Mouse (Mus musculus) B cell, adult 2 months (primary cell): ENCODE data around the gene Tnfsfm13.

Experiments
- DNase-seq, 2 experiments: peaks; one replicate each; pipeline ENCODE4 v3.0.0; 2022

Tnfsfm13 gene

DNA sequence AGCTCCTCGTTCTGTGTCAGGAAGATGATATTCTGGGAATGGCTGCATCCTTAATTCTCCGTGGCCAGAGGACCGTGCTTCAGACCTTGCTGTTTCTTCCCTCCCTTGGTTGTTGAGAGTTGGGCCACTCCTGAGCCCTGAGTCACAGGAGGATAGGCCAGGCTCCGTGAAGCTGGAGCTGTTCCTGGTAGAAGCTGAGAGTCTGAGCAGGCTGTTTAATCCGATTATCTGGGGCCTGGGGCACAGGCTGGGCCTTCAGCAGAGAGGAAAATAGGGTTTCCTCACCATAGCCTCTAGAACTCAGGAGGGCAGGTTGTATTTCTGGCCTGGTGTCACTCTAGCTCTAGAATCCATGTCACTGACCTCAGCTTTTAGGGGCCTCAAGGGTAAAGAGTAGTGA, 42.5 kb downstream of the Tnfsfm13 start:
- DNase-seq: no peak

DNA sequence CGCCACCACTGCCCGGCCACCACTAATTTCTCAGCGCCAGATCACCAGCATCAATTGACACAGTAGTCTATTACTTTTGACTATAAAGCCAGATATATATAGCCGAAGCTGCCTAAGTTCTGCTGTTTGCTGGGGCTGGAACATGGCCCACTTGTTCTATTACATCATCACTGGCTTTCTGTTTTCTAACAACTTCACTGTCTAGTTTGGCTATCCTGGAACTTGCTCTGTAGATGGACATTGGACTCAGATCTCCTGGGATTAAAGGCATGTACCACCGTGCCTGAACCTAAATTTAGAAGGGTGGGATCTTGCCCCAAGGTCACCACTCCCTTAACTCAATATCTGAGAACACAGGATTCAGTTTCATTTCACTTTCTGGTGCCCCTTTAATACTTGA, 50.0 kb downstream of the Tnfsfm13 start:
- no peak for DNase-seq

DNA sequence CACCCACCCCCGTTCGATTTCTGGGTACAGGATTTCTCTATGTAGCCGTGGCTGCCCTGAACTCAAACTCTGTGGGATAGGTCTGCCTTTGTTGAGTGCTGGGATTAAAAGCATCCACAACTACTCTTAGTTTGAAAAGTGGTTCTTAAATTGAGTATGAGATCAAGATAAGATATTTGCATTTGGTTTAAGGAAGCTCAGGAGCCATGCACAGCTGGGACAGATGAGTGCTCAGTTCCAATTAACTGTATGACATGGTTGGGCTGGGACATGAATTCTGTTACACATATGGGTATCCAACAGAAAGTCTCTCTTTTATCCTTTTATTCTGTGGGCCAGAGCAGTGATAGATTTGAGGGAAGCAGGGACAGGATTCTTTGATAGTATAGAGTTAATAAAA, 60.4 kb downstream of the Tnfsfm13 start:
- DNase-seq: no peak

DNA sequence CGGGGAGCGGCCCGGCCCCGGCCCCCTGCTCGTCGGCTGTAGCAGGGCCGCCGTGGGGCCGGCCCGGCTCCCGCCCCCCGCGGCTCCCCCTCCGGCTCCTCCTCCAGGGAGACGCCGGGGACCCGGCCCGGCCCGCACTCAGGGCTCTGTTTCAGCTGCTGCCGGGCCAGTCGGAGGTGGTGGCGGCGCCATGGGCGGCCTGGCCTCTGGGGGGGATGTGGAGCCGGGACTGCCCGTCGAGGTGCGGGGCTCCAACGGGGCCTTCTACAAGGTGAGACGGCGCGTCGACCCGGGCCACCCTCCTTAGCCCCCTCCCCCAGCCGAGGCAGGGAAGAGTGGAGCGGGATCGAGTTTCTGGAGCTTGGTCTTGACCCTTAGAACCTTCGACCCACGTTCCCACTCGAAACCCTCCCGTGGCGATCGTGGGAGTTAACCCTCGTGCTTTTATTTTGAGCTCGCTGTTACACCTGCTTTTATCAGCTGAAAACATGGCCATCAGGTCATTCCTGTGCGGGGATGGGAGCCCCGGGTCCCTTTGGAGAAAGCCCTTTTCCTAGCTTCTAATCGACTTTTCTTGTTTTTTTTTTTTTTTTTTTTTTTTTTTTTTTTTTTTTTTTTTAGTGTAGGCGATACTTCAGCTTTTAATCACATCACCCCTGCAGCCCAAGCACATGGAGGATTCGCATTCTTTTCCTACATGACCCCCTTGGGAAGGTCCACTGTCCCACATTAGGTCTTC, 62.6 kb downstream of the Tnfsfm13 start:
- no peak for DNase-seq
